Mouse (Mus musculus): ENCODE results near the gene Hgd.

The Hgd gene

GRCm38 (mm10) chr16:37579994-37580393 lies at the start of gene Hgd:
Hgd (plus strand) TSS chr16:37580153.
- DNase-seq, result no peak

- no peak for DNase-seq
Observed at GRCm38 (mm10) chr16:37530170-37530569, 49.8 kb upstream of the Hgd start.

- DNase-seq, result no peak
Observed at GRCm38 (mm10) chr16:37532046-37532445, 47.9 kb upstream of the Hgd start.

DNA sequence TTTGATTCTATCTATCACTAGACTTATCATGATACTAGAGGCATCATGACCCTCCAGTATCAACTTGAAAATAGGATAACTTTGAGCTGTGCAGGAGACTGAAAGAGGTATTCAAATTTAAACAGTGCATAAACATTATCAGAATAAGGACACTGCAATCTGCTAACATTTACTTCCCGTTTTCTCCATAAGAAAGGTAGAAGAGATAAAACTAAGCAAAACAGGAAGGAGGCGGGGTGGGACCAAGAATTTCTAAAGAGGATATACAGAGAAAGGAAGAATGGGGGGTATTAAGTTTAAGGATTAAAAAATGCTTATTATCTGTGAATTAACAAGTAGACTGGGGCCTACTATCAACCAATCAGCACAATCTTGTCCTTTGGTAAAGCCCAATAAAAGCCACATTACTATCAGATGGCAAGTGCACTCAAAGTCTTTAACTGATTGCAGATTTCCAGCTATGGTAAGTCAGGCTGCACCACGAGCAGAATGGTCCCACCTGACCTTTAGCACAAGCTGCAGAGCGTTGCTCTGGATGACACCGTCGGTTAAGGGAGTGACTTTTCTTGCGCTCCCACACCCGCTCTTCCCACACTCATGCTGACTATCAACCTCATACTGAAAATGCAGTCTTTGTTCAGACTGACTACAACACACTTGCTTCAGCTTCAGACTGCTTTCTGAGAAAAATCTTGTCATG lies 46.4 kb upstream of the Hgd start:
- no peak for DNase-seq

- DNase-seq, result no peak
Observed at GRCm38 (mm10) chr16:37539240-37539610, 40.7 kb upstream of the Hgd start.

GRCm38 (mm10) chr16:37539611-37540580 lies 40.1 kb upstream of the Hgd start, which contains the start of the genes Gtf2e1 and Rabl3:
Gtf2e1 (minus strand) TSS chr16:37539789.
Rabl3 (plus strand) TSS chr16:37539885.
- DNase-seq, result peak; percentile 98

GRCm38 (mm10) chr16:37540776-37541175 lies 39.2 kb upstream of the Hgd start:
- peak in 1 of 2 experiments; percentile 9 for DNase-seq

DNA sequence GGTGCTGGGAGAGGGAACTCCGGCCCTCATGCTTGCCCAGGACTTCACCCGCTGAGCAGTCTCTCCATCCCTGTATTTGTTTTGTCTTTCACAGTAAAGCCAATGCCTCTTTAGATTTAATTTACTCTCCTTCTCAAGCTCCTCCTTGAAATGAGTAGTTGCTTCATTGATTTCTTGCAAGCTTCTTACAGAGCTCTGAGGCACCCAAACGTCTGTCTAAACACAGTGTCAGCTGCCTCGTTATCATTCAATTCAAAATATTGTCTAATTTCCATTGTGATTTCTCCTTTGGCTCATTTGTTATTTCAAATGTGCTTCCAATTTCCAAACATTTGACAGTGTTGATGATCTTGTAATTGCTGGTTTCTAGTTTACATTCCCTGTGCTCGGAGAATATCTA lies 33.6 kb upstream of the Hgd start:
- DNase-seq, result no peak

DNA sequence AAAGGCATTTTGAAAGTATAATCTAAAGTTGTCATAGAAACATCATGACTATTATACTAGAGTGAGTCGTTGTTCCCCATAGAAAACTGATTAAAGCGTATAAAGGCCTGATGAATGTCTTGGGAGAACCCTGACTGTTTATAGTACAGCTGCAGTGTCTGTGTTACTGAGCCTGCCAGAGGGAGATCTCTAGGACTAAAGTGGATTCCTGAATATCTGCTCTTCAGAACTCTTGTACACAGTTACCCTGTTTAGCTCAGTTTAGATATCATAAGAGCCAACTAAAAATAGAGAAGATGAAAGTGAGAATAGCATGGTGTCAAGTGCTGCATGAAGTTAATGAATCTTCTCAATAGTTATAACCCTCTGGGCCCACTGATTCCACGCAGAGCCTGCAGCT lies 29.7 kb upstream of the Hgd start:
- DNase-seq, result no peak

DNA sequence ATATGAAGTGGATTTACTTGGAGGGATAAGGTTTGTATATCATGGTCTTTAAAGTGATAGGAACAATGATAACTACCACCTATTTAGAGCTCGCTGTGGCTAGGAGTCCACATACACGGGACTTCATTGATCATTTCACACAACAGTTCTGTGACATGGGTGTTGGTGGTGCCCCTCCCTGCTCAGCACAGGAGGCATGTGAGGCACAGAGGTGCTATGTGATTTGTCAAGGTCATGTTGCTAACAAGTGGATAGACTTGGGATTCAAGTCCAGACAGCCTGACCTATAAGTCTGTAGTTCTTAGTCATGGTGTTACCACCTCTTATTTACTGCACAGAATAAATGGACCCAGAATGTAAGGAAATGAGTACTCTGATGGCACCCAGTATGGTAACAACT lies 29.0 kb upstream of the Hgd start:
- no peak for DNase-seq

DNA sequence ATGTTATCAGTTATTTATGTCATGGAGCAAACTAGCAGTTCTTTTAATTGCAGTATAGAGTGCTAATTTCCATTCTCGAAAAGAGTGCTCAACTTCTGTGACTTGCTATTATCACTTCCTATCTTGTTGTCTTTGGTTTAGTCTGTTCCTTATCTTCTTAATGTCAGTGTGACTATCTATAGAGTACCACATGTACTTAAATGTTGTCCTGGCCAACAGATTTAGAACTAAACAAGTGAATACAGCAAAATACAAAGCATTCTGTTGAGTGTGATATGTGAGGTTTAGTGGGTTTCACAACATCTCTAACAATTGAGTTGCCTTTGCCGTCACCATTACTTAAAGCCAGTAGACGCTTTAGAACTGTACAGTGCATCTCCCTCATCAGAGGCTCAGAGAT lies 27.1 kb upstream of the Hgd start:
- no peak for DNase-seq

GRCm38 (mm10) chr16:37562414-37562813 lies 17.5 kb upstream of the Hgd start:
- no peak for DNase-seq

DNA sequence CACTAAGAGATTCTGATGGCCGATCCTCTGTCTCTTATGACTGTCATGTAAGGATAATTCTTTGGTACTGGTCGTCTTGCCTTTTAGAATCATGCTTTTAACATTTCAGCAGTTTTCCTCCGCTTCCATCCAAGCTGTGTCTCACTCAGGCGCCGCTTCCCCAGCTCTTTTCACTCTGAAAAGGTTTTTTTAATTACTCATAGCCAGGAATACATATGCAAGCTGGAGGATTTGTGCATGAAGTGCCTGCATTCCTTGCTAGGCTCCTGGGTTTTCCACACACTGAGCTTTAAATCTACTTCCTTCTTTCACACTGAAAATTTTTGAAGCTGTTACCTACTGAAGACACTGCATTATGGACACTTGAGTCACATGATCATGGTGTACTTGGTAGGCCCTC lies 17.0 kb upstream of the Hgd start:
- DNase-seq, result no peak

- DNase-seq, result no peak
Observed at GRCm38 (mm10) chr16:37565117-37565516, 14.8 kb upstream of the Hgd start.

DNA sequence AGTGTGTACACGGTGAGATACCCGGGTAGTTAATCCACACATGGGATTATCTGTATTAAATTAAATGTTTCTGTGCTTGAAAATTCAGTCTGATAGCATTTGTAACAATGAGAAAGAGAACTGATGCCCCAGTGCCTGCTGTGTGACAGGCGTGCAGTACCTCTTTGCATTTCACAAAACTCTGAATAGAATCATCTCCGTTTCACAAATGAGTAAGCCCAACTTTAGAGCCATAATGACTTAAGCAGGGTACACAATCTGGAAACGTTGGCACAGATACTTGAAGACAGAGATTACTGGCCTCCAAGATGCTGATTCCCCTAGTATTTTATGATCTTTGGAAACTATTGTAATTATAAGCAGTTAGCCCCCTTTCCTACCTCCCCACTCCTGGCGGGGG lies 13.8 kb upstream of the Hgd start:
- DNase-seq, result no peak

DNA sequence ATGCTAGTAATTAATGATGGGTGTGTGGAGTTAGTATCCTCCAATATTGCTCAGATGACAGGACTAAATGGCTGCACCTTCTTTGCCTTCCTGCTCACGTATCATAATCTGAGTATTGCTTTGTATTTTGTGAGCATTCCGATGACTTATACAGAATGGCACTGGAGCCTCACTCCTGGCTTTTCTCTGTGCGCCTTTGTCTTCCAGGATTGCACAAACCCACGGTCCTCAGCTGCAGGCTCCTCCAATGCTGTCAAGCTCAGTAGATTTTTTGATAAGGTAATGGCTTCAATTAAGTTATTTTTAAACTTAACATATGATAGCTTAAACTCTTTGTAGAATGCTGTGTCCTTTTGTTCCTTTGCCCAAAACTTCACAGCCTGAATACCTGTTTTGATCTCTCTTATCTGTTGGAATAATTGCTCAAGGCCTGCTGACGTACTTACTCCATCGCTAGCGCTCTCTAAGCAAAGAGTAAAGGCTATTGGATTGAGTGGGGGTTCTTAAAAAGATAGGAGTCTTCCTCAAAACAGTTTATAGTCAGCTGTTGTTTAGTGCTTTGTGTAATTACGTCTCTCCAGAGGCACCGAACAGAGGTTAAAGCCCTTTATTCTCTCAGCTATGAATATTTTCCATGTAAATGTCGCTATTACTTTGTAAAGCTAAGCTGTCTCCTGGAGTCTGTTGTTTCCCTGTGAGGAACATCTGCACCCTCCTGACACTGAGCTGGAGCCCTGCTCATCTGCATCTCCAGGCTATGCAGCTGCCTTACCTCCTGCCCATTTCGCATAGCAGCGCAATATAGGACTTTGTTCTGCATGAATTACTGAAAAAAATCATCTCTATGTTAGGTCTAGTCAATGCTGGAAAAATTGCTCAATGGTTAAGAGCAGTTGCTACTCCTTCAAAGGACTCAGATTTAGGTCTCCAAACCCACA lies 12.6 kb upstream of the Hgd start:
- no peak for DNase-seq

GRCm38 (mm10) chr16:37571554-37571953 lies 8.4 kb upstream of the Hgd start:
- no peak for DNase-seq

GRCm38 (mm10) chr16:37572117-37572754 lies 7.7 kb upstream of the Hgd start:
- DNase-seq, result no peak

DNA sequence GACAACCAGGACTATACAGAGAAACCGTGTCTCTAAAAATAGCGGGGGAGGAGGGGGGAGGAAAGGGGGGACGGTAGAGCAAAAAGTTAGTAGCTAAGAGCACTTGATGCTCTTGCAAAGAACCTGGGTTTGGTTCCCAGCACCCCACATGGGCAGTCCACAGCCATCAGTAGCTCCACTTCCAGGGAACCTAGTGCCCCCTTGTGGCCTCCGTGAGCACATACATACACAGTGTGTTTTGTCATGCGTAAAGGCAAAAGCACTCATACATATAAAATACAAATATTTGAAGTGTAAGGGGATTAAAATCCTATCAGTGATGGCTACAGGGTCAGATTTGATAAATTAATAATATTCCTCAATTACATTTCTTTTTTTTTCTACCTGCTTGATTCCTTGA lies 6.9 kb upstream of the Hgd start:
- no peak for DNase-seq

DNA sequence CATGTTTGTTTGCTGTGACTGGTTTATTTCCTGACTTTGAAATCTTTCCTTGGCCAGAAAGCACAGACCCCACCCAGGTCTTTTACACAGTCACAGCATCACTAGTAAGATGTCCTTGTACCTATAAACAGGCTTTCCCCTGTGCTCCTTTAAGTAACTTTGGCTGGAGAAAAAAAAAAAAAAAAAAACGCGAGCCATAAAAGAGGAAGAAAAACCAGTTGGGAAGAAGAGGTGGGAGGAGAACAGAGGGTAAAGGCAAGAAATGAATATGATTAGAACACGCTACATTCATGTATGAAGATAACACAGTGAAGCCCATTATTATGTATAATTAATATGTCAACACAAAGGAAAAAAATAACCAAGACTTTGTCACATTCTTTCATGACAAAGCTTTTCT lies 4.6 kb upstream of the Hgd start:
- no peak for DNase-seq

DNA sequence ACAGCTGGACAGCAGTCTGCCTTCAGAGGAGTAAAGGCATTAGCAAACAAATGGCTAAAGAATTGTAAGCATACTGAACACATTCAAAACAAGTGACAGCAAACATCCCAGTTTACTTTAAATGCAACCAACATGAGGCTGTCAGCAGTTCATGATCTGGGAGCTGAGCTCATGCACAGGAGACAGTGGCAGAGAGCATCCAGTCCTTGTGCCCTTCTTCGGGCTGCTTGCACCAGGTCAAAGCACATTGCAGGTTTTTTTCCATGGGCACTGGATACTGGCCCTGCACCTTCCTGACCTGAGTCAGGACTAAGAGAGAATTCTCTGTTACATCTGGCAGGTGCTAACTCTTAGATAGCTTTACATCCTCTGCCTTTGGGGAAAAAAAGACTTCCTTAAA lies 362 bp upstream of the Hgd start:
- DNase-seq, result no peak

GRCm38 (mm10) chr16:37580651-37581050 lies 698 bp downstream of the Hgd start:
- DNase-seq, result no peak

Data from cerebellum, postnatal 14 days (tissue).